Mouse (Mus musculus) erythroblast, embryonic 14.5 days (primary cell): Measurements from ENCODE around the gene Ptprt. TPM values are rescaled to one million over a fixed set of nuclear protein-coding genes. Genes with fewer than 3 reads are reported as not detected.

ENCODE experiments used
- H3K27me3 ChIP-seq: 2 replicates; pipeline ENCODE4 v1.6.1; 2012; ENCODE audit warnings: inconsistent platforms; ENCODE audit not compliant: control insufficient read depth
- H3K36me3 ChIP-seq: 2 replicates; pipeline ENCODE4 v1.6.1; 2012; ENCODE audit warnings: mild to moderate bottlenecking, inconsistent platforms; ENCODE audit not compliant: control insufficient read depth
- H3K4me1 ChIP-seq: 2 replicates; pipeline ENCODE4 v1.6.1; 2012; ENCODE audit warnings: inconsistent platforms; ENCODE audit not compliant: control insufficient read depth
- H3K4me3 ChIP-seq: replicated peaks from 2 replicates; pipeline ENCODE3; 2012; ENCODE audit warnings: moderate library complexity, mild to moderate bottlenecking, inconsistent platforms
- H3K9me3 ChIP-seq: 2 replicates; pipeline ENCODE4 v1.6.1; 2012; ENCODE audit warnings: low read length, inconsistent platforms, mixed read lengths; ENCODE audit not compliant: control insufficient read depth
- GATA1 ChIP-seq: IDR thresholded peaks from 2 replicates; pipeline ENCODE4 v1.6.1; 2012; ENCODE audit warnings: low read length, inconsistent platforms, mixed read lengths
- TAL1 ChIP-seq: IDR thresholded peaks from 3 replicates; pipeline ENCODE4 v1.6.1; 2012; ENCODE audit warnings: low read length, inconsistent platforms, mixed read lengths
- polyA plus RNA-seq: library from polyadenylated mRNA; stranded (reverse); fragments of >175 nt; gene quantifications from 2 replicates; pipeline ENCODE4 v1.2.3, GENCODE M21; 2012

Ptprt gene
- polyA plus RNA-seq, 1 experiment, result not detected

- H3K36me3 ChIP-seq, result no peaks in the 10 kb centered on the region
These were observed 629.3 kb downstream of the Ptprt start for GRCm38 (mm10) chr2:162031636-162032035.

DNA sequence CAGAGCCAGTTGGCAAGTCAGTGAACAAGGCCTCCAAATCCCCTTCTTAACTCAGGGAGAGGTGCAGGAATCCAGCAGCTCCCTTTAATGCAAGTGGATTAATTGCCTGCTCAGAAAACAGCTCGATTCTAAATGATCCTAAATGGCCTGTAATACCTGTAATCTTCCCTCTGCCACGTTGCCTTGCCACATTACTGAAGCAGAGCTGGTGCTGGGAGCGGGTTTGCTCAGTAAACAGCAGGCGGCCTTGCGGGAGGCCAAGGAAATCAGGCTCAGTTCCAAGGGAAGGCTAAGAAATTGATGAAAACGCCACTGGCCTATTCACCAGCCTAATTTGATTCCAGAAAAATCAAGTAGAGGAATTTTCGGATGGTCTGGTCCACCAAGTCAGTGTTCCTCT is 659.9 kb downstream of the Ptprt start:
- no peak for TF ChIP-seq TAL1
- TF ChIP-seq GATA1, result no peak
- H3K36me3 ChIP-seq, result no peaks in the 10 kb centered on the region
- no peaks in the 10 kb centered on the region for H3K4me1 ChIP-seq
- no peaks in the 10 kb centered on the region for H3K27me3 ChIP-seq
- peaks cover 19% of the 10 kb centered on the region for H3K9me3 ChIP-seq
- no peak overlapping the region for H3K4me3 ChIP-seq

More at GRCm38 (mm10) chr2:162031636-162032035, 629.3 kb downstream of the Ptprt start:
- no peaks in the 10 kb centered on the region for H3K4me1 ChIP-seq
- no peak overlapping the region for H3K4me3 ChIP-seq
- H3K27me3 ChIP-seq, result no peaks in the 10 kb centered on the region
- peaks cover 5% of the 10 kb centered on the region for H3K9me3 ChIP-seq
- TF ChIP-seq GATA1, result no peak
- no peak for TF ChIP-seq TAL1

GRCm38 (mm10) chr2:161982311-161982710 is 678.6 kb downstream of the Ptprt start:
- Histone ChIP-seq H3K4me3 (no peak overlapping the region), H3K27me3 (no peaks in the 10 kb centered on the region), H3K4me1 (no peaks in the 10 kb centered on the region), H3K36me3 (no peaks in the 10 kb centered on the region), H3K9me3 (no peaks in the 10 kb centered on the region)
- no peak for TF ChIP-seq TAL1
- no peak for TF ChIP-seq GATA1

DNA sequence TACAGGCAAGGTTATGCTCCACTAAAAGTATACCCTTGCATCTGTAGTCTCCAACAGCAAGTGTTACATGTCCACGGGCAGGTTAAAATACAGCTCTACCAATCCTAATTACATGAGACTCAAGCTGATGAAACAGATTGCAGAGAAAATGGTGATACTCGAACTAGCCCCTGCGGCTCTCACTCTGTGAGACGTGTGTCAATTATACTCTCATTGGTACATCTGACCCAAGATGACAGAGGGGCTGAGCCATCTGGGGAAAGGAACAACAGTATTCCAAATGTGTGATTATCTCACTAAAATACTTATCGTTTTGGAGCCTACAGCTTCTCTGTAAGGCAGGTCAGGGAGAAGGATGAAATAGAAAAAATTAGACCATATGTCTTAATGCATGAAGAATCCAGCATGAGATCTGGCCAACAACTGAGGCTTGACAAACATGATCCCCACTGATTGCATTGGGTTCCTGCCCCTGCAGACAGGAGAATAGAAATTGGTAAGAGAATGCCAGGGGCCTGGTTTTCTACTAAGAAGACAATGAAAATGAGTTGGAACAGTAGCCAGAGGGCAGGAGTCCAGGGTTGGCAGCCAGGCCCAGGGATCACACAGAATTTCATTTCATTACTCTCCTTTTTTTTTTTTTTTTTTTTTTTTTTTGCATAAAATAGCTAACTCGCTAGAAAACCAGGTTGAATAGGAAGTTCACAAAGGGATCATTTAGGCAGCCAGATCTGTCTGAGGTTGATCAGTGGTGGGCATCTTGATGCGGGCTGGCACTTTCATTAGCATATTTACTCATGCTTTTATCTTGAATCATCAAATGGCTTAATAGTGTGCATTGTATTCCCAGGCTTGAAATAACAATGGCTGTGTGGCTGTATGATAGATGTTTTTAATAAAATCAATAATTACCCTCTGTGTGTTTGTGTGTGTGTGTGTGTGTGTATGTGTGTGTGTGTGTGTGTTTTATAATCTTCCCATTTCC is 699.5 kb downstream of the Ptprt start:
- Histone ChIP-seq H3K4me1 (no peaks in the 10 kb centered on the region), H3K4me3 (no peak overlapping the region), H3K27me3 (no peaks in the 10 kb centered on the region), H3K36me3 (no peaks in the 10 kb centered on the region), H3K9me3 (no peaks in the 10 kb centered on the region; the same call in 1 of the 2 replicates)
- TF ChIP-seq GATA1 (no peak), TAL1 (no peak)

DNA sequence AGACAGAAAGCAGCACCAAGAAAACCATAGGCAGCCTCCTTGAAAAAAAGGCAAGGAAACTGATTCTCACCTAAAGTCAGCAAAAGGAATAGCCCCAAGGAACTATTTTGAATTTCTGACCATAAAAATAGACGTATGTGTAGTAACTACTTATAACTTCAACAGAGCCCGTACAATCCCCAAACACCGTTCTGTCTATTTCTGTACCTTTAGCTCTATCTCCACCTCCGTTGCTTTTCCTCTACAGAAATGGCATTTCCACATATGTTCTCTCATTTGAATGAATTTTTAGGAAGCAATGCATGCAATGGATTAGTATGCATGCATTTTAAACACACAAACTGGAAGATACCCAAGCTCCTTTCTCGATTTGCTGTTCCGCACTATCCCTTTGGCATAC is 715.5 kb downstream of the Ptprt start:
- no peak for TF ChIP-seq GATA1
- no peak for TF ChIP-seq TAL1
- no peaks in the 10 kb centered on the region for H3K4me1 ChIP-seq
- H3K4me3 ChIP-seq, result no peak overlapping the region
- H3K36me3 ChIP-seq, result no peaks in the 10 kb centered on the region
- no peaks in the 10 kb centered on the region for H3K27me3 ChIP-seq
- H3K9me3 ChIP-seq, result peaks cover 26% of the 10 kb centered on the region

- Histone ChIP-seq H3K4me1 (no peaks in the 10 kb centered on the region), H3K36me3 (no peaks in the 10 kb centered on the region), H3K4me3 (no peak overlapping the region), H3K27me3 (no peaks in the 10 kb centered on the region), H3K9me3 (peaks cover 26% of the 10 kb centered on the region)
- TF ChIP-seq TAL1 (no peak), GATA1 (no peak)
These were observed 716.3 kb downstream of the Ptprt start for GRCm38 (mm10) chr2:161944689-161945088.

GRCm38 (mm10) chr2:161941991-161942390 is 719.0 kb downstream of the Ptprt start:
- no peak for TF ChIP-seq TAL1
- TF ChIP-seq GATA1, result no peak
- no peaks in the 10 kb centered on the region for H3K4me1 ChIP-seq
- no peaks in the 10 kb centered on the region for H3K27me3 ChIP-seq
- H3K36me3 ChIP-seq, result no peaks in the 10 kb centered on the region
- no peak overlapping the region for H3K4me3 ChIP-seq
- peaks cover 22% of the 10 kb centered on the region for H3K9me3 ChIP-seq

DNA sequence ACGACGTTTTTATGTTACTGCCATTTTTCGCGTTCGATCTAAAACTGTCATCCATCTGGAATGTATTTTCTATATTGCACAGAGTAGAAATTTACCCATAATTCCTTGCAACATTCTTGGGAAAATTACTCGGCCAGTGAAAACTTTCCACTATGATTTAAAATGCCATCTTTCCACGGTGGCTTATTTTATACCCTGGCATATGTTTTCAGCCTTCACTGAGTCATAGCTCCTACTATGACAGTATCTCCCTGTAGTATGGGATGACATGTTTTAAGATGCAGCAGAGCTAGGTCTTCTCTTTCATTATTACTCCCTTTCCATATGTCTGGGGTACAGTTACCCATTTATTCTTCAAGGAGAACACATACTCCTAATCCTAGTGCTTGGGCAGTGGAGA is 753.7 kb downstream of the Ptprt start:
- no peaks in the 10 kb centered on the region for H3K4me1 ChIP-seq
- H3K27me3 ChIP-seq, result no peaks in the 10 kb centered on the region
- TF ChIP-seq TAL1, result no peak
- no peak for TF ChIP-seq GATA1
- H3K4me3 ChIP-seq, result no peak overlapping the region
- H3K36me3 ChIP-seq, result no peaks in the 10 kb centered on the region
- H3K9me3 ChIP-seq, result peaks cover 4% of the 10 kb centered on the region; the same call in 1 of the 2 replicates

GRCm38 (mm10) chr2:161902196-161902595 is 758.8 kb downstream of the Ptprt start:
- Histone ChIP-seq H3K9me3 (peaks cover 4% of the 10 kb centered on the region; the same call in 1 of the 2 replicates), H3K27me3 (no peaks in the 10 kb centered on the region), H3K4me1 (no peaks in the 10 kb centered on the region), H3K36me3 (no peaks in the 10 kb centered on the region), H3K4me3 (no peak overlapping the region)
- TF ChIP-seq TAL1 (no peak), GATA1 (no peak)

DNA sequence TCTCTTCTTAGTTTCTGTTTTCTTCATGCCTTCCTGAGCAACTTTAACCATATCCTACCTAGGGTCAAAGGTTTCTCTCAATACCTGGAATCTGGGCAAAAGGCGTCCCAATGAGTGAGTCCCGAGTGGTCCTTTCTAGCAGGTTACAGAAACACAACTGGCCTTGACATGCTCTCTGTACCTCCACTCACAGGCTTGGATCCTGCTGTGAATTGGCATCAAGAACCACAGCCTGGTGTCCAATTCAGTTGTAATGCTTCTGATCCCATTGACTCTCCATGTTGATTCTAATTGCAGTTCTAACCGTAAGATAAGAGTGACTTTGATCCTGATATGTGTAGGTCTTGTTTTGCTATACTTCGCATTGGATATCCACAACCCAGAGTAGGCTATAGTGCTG is 776.5 kb downstream of the Ptprt start:
- TF ChIP-seq TAL1 (no peak), GATA1 (no peak)
- H3K27me3 ChIP-seq, result no peaks in the 10 kb centered on the region
- peaks cover 12% of the 10 kb centered on the region for H3K9me3 ChIP-seq
- H3K4me3 ChIP-seq, result no peak overlapping the region
- H3K36me3 ChIP-seq, result no peaks in the 10 kb centered on the region
- no peaks in the 10 kb centered on the region for H3K4me1 ChIP-seq
